Mouse (Mus musculus) forebrain, embryonic 15.5 days (tissue): ENCODE measurements around the gene Kcnk2. TPM values are rescaled to one million over a fixed set of nuclear protein-coding genes. Genes with fewer than 3 reads are reported as not detected.
"Not testable (repeated sequence)": the region's sequence is repeated elsewhere in the genome, so short reads cannot be mapped to it uniquely, and the experiment has no call there.

ENCODE experiments used
- ATAC-seq: fragments of 200-750 bp; cut with Nextera tagmentation; replicated peaks from 2 replicates; pipeline ENCODE4 v1.8.0; 2017; ENCODE audit warnings: mild to moderate bottlenecking, moderate TSS enrichment, moderate library complexity
- H3K27ac ChIP-seq: fragments of 300-500 bp; sonication (generic); replicated peaks from 2 replicates; pipeline ENCODE4 v1.5.1; 2015; ENCODE audit warnings: mild to moderate bottlenecking, inconsistent platforms
- H3K27me3 ChIP-seq: fragments of 300-500 bp; sonication (generic); 2 replicates; pipeline ENCODE4 v1.6.1; 2015; ENCODE audit warnings: inconsistent platforms
- H3K36me3 ChIP-seq: fragments of 300-500 bp; sonication (generic); 2 replicates; pipeline ENCODE4 v1.6.1; 2015; ENCODE audit warnings: mild to moderate bottlenecking, inconsistent platforms
- H3K4me1 ChIP-seq: fragments of 300-500 bp; sonication (generic); 2 replicates; pipeline ENCODE4 v1.6.1; 2015; ENCODE audit warnings: inconsistent platforms
- H3K4me2 ChIP-seq: fragments of 300-500 bp; sonication (generic); replicated peaks from 2 replicates; pipeline ENCODE4 v1.6.1; 2015; ENCODE audit warnings: mild to moderate bottlenecking, inconsistent platforms
- H3K4me3 ChIP-seq: fragments of 300-500 bp; sonication (generic); 2 replicates; pipeline ENCODE4 v1.5.1; 2015; ENCODE audit warnings: mild to moderate bottlenecking, inconsistent platforms
- H3K9ac ChIP-seq: fragments of 300-500 bp; sonication (generic); replicated peaks from 2 replicates; pipeline ENCODE4 v1.6.1; 2015; ENCODE audit warnings: mild to moderate bottlenecking, inconsistent platforms
- H3K9me3 ChIP-seq: fragments of 300-500 bp; sonication (generic); 2 replicates; pipeline ENCODE4 v1.6.1; 2016; ENCODE audit warnings: inconsistent platforms
- WGBS: fragments of 180-500 bp; shearing (Covaris S2); methylation state at CpG from one replicate; pipeline ENCODE4 v1.1.7; 2015; ENCODE audit warnings: mixed read lengths; 5-methylcytosine and 5-hydroxymethylcytosine counted together
- polyA plus RNA-seq: library from polyadenylated mRNA; unstranded; fragments of >200 nt; fragmentation: Nextera tagmentation; extraction: Ambion mirVana; gene quantifications from 2 replicates; pipeline ENCODE4 v1.2.1, GENCODE M21; 2015

Gene Kcnk2
- polyA plus RNA-seq, 1 experiment from 2014 or later = 24.7 TPM

- no peak for ATAC-seq
- Histone ChIP-seq H3K4me1 (no peaks in the 10 kb centered on the region), H3K27me3 (no peaks in the 10 kb centered on the region), H3K4me2 (no peak overlapping the region), H3K36me3 (no peaks in the 10 kb centered on the region), H3K27ac (no peak overlapping the region), H3K4me3 (no peak overlapping the region), H3K9ac (no peak overlapping the region), H3K9me3 (no peaks in the 10 kb centered on the region)
- 70% methylated on average over 3 of the region's 3 CpGs for WGBS
Observed at GRCm38 (mm10) chr1:189253207-189253606, 148.9 kb downstream of the Kcnk2 start.

- H3K9ac ChIP-seq, H3K4me3 ChIP-seq, H3K4me2 ChIP-seq, H3K27me3 ChIP-seq, H3K9me3 ChIP-seq, ATAC-seq, H3K36me3 ChIP-seq, H3K4me1 ChIP-seq, H3K27ac ChIP-seq: not testable (repeated sequence)
- WGBS = 93% methylated on average over 2 of the region's 2 CpGs
Observed at GRCm38 (mm10) chr1:189243206-189243605, 158.9 kb downstream of the Kcnk2 start.

- Histone ChIP-seq H3K4me2 (no peak overlapping the region), H3K36me3 (no peaks in the 10 kb centered on the region), H3K9me3 (no peaks in the 10 kb centered on the region), H3K27me3 (no peaks in the 10 kb centered on the region), H3K4me1 (no peaks in the 10 kb centered on the region), H3K9ac (no peak overlapping the region), H3K4me3 (no peak overlapping the region), H3K27ac (no peak overlapping the region)
- ATAC-seq = no peak
- 59% methylated on average over 5 of the region's 5 CpGs for WGBS
Observed at GRCm38 (mm10) chr1:189235261-189235660, 166.8 kb downstream of the Kcnk2 start.

- H3K9me3 ChIP-seq = no peaks in the 10 kb centered on the region
- H3K4me1 ChIP-seq = no peaks in the 10 kb centered on the region
- no peaks in the 10 kb centered on the region for H3K36me3 ChIP-seq
- H3K27me3 ChIP-seq = no peaks in the 10 kb centered on the region
- H3K4me3 ChIP-seq = no peak overlapping the region
- H3K9ac ChIP-seq = no peak overlapping the region
- H3K4me2 ChIP-seq = no peak overlapping the region
- no peak for ATAC-seq
- H3K27ac ChIP-seq = no peak overlapping the region
- WGBS = 85% methylated on average over 6 of the region's 6 CpGs
Observed at GRCm38 (mm10) chr1:189232829-189233228, 169.2 kb downstream of the Kcnk2 start.

- H3K36me3 ChIP-seq = no peaks in the 10 kb centered on the region
- no peaks in the 10 kb centered on the region for H3K9me3 ChIP-seq
- no peaks in the 10 kb centered on the region for H3K4me1 ChIP-seq
- no peak overlapping the region for H3K4me2 ChIP-seq
- H3K27ac ChIP-seq = no peak overlapping the region
- no peak overlapping the region for H3K4me3 ChIP-seq
- H3K27me3 ChIP-seq = no peaks in the 10 kb centered on the region
- H3K9ac ChIP-seq = no peak overlapping the region
- ATAC-seq = no peak
- 73% methylated on average over 19 of the region's 19 CpGs for WGBS
Observed at GRCm38 (mm10) chr1:189228222-189229084, 173.6 kb downstream of the Kcnk2 start.

GRCm38 (mm10) chr1:189227479-189227878, 174.6 kb downstream of the Kcnk2 start:
- H3K27ac ChIP-seq = no peak overlapping the region
- H3K9me3 ChIP-seq = no peaks in the 10 kb centered on the region
- no peak for ATAC-seq
- no peaks in the 10 kb centered on the region for H3K4me1 ChIP-seq
- H3K4me3 ChIP-seq = no peak overlapping the region
- 78% methylated on average over 4 of the region's 4 CpGs for WGBS
- H3K4me2 ChIP-seq = no peak overlapping the region
- no peaks in the 10 kb centered on the region for H3K27me3 ChIP-seq
- no peak overlapping the region for H3K9ac ChIP-seq
- no peaks in the 10 kb centered on the region for H3K36me3 ChIP-seq

GRCm38 (mm10) chr1:189219051-189219450, 183.0 kb downstream of the Kcnk2 start:
- Histone ChIP-seq H3K4me1 (peaks cover 26% of the 10 kb centered on the region), H3K27ac (0 out of 2 replicates have a peak overlapping the region, but pooled peaks have one; percentile 17), H3K4me2 (no peak overlapping the region), H3K27me3 (no peaks in the 10 kb centered on the region), H3K4me3 (no peak overlapping the region), H3K9ac (no peak overlapping the region), H3K9me3 (no peaks in the 10 kb centered on the region), H3K36me3 (no peaks in the 10 kb centered on the region)
- no peak for ATAC-seq
- WGBS = 50% methylated on average over 10 of the region's 10 CpGs

- whole genome bisulfite sequencing = 70% methylated on average over 11 of the region's 11 CpGs
- Histone ChIP-seq H3K4me3 (no peak overlapping the region), H3K36me3 (no peaks in the 10 kb centered on the region), H3K4me2 (no peak overlapping the region), H3K4me1 (peaks cover 28% of the 10 kb centered on the region), H3K27ac (peak overlapping the region; percentile 14; the same call in 1 of the 2 replicates), H3K9me3 (no peaks in the 10 kb centered on the region), H3K9ac (no peak overlapping the region), H3K27me3 (no peaks in the 10 kb centered on the region)
- ATAC-seq = peak; percentile 57
Observed at GRCm38 (mm10) chr1:189217751-189218564, 184.1 kb downstream of the Kcnk2 start.

GRCm38 (mm10) chr1:189215131-189215530, 186.9 kb downstream of the Kcnk2 start:
- ATAC-seq = no peak
- Histone ChIP-seq H3K27ac (no peak overlapping the region), H3K4me2 (no peak overlapping the region), H3K27me3 (no peaks in the 10 kb centered on the region), H3K9me3 (no peaks in the 10 kb centered on the region), H3K4me1 (peaks cover 28% of the 10 kb centered on the region), H3K36me3 (no peaks in the 10 kb centered on the region), H3K4me3 (no peak overlapping the region), H3K9ac (no peak overlapping the region)
- 78% methylated on average over 9 of the region's 9 CpGs for WGBS

- ATAC-seq = 0 out of 2 replicates have a peak, but pooled peaks have one; percentile 49
- no peaks in the 10 kb centered on the region for H3K27me3 ChIP-seq
Observed at GRCm38 (mm10) chr1:189214477-189214876, 187.6 kb downstream of the Kcnk2 start.

GRCm38 (mm10) chr1:189209715-189210108, 192.4 kb downstream of the Kcnk2 start:
- no peak for ATAC-seq
- H3K27ac ChIP-seq = no peak overlapping the region
- H3K9ac ChIP-seq = no peak overlapping the region
- peaks cover 4% of the 10 kb centered on the region; the same call in 1 of the 2 replicates for H3K4me1 ChIP-seq
- no peaks in the 10 kb centered on the region for H3K27me3 ChIP-seq
- H3K9me3 ChIP-seq = no peaks in the 10 kb centered on the region
- H3K4me3 ChIP-seq = no peak overlapping the region
- H3K4me2 ChIP-seq = no peak overlapping the region
- H3K36me3 ChIP-seq = no peaks in the 10 kb centered on the region
- 92% methylated on average over 17 of the region's 17 CpGs for WGBS

More at GRCm38 (mm10) chr1:189214477-189214876, 187.6 kb downstream of the Kcnk2 start:
- Histone ChIP-seq H3K9me3 (no peaks in the 10 kb centered on the region), H3K27ac (0 out of 2 replicates have a peak overlapping the region, but pooled peaks have one; percentile 16), H3K9ac (no peak overlapping the region), H3K4me3 (no peak overlapping the region), H3K4me1 (peaks cover 28% of the 10 kb centered on the region), H3K36me3 (no peaks in the 10 kb centered on the region), H3K4me2 (no peak overlapping the region)
- 66% methylated on average over 3 of the region's 3 CpGs for WGBS
